Mouse (Mus musculus) kidney, postnatal 4 days (tissue): Measurements from ENCODE around the gene Gm49601.

ENCODE experiments used
- DNase-seq, 2 experiments: peaks; one replicate each; pipeline ENCODE4 v3.0.0; 2021; ENCODE audit warnings: mixed read lengths in 2 of 2

Gene Gm49601

DNA sequence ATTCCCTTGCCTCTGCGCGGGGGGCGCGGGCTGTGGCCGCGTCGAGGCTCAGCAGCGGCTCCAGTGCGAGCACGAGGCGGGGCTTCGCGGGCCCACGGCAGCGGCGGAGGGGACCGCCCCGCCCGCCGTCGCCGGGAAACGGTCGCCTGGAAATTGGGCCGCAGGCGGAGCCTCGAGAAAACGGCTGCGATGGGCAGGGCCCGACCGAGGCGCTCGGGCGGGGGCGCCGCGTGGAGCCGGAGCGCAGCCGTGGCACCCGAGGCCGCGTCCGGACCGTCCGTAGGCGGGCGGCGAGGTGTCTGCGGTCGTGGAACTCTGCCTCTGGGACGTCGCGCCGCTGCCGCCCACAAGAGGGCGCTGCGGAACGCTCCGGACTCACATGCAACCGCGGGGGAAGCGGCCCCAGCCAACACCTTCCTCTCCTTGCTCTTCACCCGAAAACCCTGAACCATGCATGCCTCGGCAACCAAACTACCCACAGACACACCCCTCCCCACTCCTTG lies at the start of gene Gm49601:
Gene Gm49601 (minus strand): TSS at position 52 of the 503 bp plus-strand sequence.
- peak; percentile 86 to 90 for DNase-seq

DNA sequence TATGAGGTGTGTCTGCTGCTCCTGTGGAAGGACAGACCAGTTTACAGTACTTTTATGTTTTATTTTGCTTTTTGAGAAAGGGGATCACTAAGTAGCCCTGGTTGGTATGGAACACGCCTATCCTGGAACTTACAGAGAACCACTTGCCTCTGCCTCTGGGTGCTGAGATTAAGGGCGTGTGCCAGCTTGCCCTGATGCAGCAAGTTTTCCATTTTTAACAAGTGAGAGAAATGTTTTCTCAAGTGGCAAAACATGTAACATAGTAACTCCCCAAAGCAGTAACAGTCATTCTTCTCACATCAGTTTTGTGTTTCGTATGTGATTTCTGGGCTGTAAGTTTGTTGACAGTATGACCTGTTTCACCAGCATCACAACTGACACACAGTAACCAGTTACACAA lies 46.8 kb upstream of the Gm49601 start:
- no peak for DNase-seq

GRCm38 (mm10) chr16:18672027-18672426 lies 45.8 kb upstream of the Gm49601 start:
- DNase-seq: no peak

GRCm38 (mm10) chr16:18669914-18670313 lies 43.7 kb upstream of the Gm49601 start:
- DNase-seq: no peak

GRCm38 (mm10) chr16:18658597-18658996 lies 32.4 kb upstream of the Gm49601 start:
- DNase-seq: no peak

DNA sequence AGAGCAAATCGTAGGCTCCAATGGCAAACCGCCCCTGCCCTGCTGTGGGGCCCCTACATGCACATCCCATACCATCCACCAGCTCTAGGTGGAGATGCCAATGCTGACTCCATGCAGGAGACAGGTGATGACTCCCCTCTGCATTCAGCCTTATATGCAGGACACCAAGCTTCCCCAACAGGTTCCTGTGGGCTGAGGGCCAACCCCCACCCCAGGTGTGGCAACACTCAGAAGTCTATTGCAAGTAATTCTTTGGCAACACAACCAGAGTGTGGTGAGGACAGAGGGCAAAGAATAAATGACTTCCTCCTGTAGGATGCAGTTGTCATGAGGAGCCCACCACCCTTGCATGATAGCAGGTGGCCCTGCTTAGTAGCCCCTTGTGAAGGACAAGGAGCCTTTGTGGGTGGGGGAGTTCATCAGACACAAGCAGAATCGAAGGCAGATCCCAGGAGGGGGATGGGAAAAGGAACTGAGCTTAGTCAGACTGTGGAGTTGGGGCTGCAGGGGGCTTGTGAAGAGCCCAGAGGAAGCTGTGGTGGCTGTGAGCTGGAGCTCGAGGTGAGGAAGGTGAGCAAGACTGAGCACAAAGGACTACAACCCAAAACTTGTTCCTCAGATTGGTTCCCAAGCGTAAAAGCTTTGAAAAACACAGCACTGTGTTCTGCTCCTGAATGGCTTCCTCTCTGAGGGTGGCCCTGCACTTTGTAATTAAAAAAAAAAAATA lies 29.3 kb upstream of the Gm49601 start:
- DNase-seq: no peak

GRCm38 (mm10) chr16:18653290-18654160 lies 27.3 kb upstream of the Gm49601 start:
- no peak for DNase-seq

- DNase-seq: no peak
Measured at GRCm38 (mm10) chr16:18649126-18649525, 22.9 kb upstream of the Gm49601 start.

- no peak for DNase-seq
Measured at GRCm38 (mm10) chr16:18645329-18645728, 19.1 kb upstream of the Gm49601 start.

DNA sequence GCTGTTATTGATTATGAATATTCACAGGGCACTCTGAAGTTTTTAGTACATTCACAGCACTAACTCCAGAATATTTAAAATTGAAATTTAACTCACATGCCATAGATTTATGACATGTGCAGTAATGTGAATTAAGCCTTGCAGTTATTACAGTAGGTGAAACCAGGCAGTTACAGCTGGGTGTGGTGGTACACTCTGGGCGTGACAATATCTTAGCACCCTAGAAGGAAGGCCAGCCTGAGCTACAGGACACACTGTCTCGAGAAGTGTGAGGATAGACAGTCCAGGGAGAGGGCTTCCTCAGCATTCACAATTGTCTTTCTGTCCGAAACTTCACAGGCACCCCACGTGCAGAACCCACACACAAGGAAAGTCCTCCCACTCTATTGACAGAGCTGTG lies 18.3 kb upstream of the Gm49601 start:
- DNase-seq: no peak

- no peak for DNase-seq
Measured at GRCm38 (mm10) chr16:18643406-18643998, 17.3 kb upstream of the Gm49601 start.

- DNase-seq: no peak
Measured at GRCm38 (mm10) chr16:18642897-18643296, 16.7 kb upstream of the Gm49601 start.

DNA sequence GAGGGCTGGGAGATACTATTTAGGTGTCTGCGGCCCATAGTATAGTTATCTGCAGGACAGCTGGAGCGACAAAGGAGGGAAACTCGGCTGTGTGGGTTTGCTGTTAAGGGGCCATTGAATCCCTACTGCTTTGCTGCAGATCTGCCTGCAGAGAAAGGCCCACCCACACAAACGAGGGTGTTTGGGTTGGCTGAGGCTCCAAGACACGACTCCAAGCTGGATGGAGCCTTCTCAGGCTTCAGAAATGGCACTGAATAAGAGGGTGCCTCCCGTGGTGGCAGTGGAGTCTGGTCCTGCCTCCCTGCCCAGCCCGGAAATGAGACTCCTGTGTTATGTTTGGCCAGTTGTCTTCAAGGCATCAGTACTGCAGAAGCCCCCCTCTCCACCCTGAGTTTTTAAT lies 16.1 kb upstream of the Gm49601 start:
- no peak for DNase-seq

- DNase-seq: no peak
Measured at GRCm38 (mm10) chr16:18639382-18639929, 13.2 kb upstream of the Gm49601 start.

DNA sequence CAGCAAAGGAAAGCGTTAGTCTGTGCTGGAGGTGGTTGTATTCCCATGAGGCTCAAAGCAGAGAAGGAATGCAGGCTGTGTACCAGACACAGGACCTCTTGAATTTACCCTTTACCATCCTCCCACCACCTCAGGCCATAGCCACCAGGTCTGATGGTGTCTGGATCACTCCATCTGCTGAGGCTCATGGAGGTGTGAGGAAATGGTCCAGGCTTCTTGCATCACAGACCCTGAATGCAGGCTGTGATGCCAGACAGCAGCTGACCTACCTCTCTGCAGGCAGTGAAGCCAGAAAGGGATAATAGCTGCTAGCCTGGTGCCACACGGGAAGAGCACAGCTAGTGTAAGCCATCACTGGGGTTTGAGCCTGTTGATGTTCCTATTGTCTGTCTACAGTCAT lies 12.2 kb upstream of the Gm49601 start:
- DNase-seq: no peak

DNA sequence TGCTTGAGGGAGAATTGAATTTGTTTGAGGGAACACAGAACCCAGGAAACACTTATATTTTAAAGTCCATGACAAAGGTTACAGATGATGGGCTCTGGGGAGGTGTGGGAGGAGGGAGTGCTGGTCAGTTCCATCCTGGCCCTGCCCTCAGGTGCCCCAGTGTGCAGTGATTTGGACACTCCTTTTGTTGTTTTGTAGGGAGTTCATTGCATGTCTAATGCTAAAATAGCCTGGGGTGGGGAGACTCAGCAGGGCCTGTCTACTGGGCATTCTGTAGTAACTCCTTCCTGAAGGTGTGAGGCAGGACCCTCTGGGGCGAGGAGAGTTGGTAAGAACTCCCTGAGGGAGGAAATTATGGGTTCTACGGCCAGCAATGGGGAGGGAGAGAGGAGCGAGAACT lies 10.6 kb upstream of the Gm49601 start:
- DNase-seq: no peak

DNA sequence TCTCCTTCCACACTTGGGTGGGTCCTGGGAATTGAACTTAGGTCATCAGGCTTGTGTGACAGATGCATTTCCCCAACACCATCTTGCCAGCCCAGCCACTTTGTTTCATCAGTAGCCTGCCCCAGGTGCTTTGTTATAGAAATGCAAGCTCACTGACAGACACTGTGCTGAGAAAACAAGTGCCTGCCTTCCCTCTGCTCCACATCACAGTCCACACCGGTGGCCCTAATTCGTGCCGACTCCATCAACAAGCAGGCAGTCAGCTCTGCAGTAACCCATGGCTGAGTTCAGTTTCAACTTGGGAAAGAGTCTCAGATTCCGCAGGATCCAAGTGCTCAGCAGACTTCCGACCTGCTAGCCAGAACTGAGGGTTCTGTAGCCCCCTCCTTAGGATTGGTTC lies 10.2 kb upstream of the Gm49601 start:
- DNase-seq: no peak

DNA sequence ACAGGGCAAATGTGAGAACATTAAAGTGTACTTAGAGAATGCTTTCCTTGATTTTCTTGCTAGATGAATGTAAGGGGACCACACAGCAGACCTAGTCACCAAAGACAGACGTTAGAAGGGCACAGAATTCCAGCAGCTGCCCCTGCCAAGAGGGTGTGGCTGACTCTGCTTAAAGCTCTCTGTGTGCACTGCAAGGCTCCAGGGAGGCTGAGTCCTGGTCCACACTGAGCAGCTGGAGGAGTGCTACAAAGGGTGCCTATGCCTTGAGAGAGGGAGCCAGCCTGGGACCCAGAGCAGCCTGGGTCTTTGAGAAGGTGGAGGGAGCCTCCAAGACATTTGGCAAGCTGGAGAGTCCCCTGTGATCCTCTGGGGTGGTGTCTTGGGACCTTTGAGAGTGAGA lies 7.1 kb upstream of the Gm49601 start:
- no peak for DNase-seq

DNA sequence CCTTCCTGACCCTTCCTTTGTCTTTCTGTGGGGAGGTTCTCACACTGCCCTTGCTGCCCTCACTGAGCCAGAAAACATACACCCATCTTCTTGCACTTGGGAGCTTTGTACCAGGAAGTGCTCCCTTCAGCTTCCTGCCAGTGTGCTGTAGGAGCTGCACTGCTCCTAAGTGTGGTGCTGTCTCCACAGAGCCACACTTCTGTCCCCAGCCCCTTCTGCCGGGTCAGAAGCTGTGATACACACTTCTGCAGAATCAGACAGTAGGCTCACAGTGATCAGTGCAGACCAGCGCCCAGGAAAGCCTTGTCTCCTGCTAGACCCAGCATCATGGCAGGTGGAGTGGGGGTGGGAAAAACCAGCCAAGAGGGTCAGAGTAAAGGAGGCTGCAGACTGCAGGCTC lies 6.6 kb upstream of the Gm49601 start:
- DNase-seq: no peak

DNA sequence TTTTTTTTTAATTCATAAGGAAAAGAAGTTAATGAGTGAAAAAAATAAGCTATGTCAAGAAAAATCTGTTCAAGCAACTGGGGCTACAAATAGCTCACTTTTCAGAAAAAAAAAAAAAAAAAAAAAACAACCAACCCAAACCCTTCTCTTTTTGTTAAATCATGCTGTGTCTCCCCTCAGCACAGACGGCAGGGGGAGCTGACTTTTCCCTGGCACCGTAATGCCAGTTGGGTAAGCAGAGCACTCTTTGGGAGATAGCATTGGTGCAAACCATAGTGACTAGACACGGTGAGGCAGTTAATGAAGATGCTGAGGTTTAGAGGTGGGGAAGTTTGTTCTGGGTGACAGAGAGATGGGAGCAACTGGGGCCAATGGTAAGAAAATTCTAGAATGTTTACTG lies 5.8 kb upstream of the Gm49601 start:
- no peak for DNase-seq

- no peak for DNase-seq
Measured at GRCm38 (mm10) chr16:18631141-18631540, 4.9 kb upstream of the Gm49601 start.

- DNase-seq: no peak
Measured at GRCm38 (mm10) chr16:18630291-18630690, 4.1 kb upstream of the Gm49601 start.
